Mouse (Mus musculus) lung, postnatal 10 days (tissue): ENCODE measurements around the gene Lbh.

ENCODE experiments used
- DNase-seq: peaks from one replicate; pipeline ENCODE4 v3.0.0; 2021

Lbh gene

GRCm38 (mm10) chr17:72982156-72982555 is 64.1 kb downstream of the Lbh start:
- DNase-seq, result peak; percentile 58

- DNase-seq, result no peak
Observed at GRCm38 (mm10) chr17:72983471-72983870, 65.4 kb downstream of the Lbh start.

DNA sequence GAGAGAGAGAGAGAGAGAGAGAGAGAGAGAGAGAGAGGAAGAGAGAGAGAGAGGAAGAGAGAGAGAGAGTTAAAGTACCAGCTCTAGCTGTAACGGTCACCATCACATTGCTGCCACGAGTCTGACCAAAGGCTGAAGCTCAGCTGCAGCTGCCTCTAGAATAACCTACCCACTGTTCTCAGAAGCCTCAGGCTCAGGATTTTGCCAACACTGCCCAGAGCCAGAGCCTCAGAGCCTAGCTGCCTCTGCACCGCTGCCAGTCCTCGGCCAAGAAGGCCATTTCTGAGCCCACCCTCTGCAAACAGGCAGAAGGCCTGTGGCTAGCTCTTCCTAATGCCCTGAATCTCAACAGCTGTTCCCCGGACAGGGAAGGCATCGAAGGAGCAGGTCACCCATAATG is 70.9 kb downstream of the Lbh start:
- DNase-seq, result no peak
